Mouse (Mus musculus) ES-E14 (cell line): ENCODE measurements around the gene Baiap2l2.

Experiments used
- CHD2 ChIP-seq: IDR thresholded peaks from 2 replicates; pipeline ENCODE4 v1.6.1; 2014; ENCODE audit warnings: mild to moderate bottlenecking, low read depth, low read length, inconsistent platforms
- HCFC1 ChIP-seq: IDR thresholded peaks from 2 replicates; pipeline ENCODE4 v1.6.1; 2012; ENCODE audit warnings: low read length, inconsistent platforms, borderline replicate concordance; ENCODE audit not compliant: insufficient read depth
- MAFK ChIP-seq: IDR thresholded peaks from 2 replicates; pipeline ENCODE4 v1.6.1; 2014; ENCODE audit warnings: mild to moderate bottlenecking, low read depth, low read length, inconsistent platforms; ENCODE audit not compliant: insufficient read depth
- ZNF384 ChIP-seq: IDR thresholded peaks from 2 replicates; pipeline ENCODE4 v1.6.1; 2012; ENCODE audit warnings: low read depth, low read length, inconsistent platforms

DNA sequence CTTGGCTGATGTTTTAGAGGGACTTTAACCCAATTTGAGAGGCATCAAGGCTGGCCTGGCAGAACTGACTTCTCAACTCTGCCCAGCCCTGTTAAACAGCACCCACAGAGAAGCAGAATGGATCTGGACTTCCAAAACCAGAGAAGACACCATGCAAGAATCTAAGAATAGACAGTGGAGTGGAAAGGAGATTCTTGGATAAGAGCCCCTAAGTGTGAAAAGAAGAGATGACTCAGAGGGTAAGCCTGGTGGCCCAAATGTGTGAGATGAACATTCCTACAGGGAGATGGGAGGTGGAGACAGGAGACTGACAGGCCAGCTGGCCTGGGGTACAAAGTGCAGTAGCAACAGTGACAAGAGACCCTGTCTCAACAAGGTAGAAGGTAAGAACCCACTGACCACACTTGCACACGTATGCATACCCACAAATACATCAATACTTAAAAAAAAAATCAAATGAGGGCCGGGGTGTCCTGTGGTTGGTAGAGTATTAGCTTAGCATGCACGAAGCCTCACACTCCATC lies 22.5 kb downstream of the Baiap2l2 start:
- TF ChIP-seq CHD2 (no peak), HCFC1 (no peak), MAFK (no peak), ZNF384 (no peak)
